Mouse (Mus musculus) kidney, embryonic 15.5 days (tissue): ENCODE measurements around the gene Ehhadh. TPM values are rescaled to one million over a fixed set of nuclear protein-coding genes. Genes with fewer than 3 reads are reported as not detected.

Experiments used
- ATAC-seq: fragments of 200-750 bp; cut with Nextera tagmentation; replicated peaks from 2 replicates; pipeline ENCODE4 v1.8.0; 2017; ENCODE audit warnings: moderate TSS enrichment; ENCODE audit not compliant: low FRiP score
- H3K27ac ChIP-seq: fragments of 300-500 bp; sonication (generic); 2 replicates; pipeline ENCODE4 v1.5.1; 2015; ENCODE audit warnings: mild to moderate bottlenecking, inconsistent platforms
- H3K27me3 ChIP-seq: fragments of 300-500 bp; sonication (generic); 2 replicates; pipeline ENCODE4 v1.6.1; 2015; ENCODE audit warnings: inconsistent platforms
- H3K36me3 ChIP-seq: fragments of 300-500 bp; sonication (generic); 2 replicates; pipeline ENCODE4 v1.6.1; 2015; ENCODE audit warnings: inconsistent platforms
- H3K4me1 ChIP-seq: fragments of 300-500 bp; sonication (generic); 2 replicates; pipeline ENCODE4 v1.6.1; 2015; ENCODE audit warnings: inconsistent platforms
- H3K4me2 ChIP-seq: fragments of 300-500 bp; sonication (generic); 2 replicates; pipeline ENCODE4 v1.6.1; 2015; ENCODE audit warnings: moderate library complexity, mild to moderate bottlenecking, inconsistent platforms
- H3K4me3 ChIP-seq: fragments of 300-500 bp; sonication (generic); replicated peaks from 2 replicates; pipeline ENCODE4 v1.5.1; 2015; ENCODE audit warnings: mild to moderate bottlenecking, inconsistent platforms
- H3K9ac ChIP-seq: fragments of 300-500 bp; sonication (generic); 2 replicates; pipeline ENCODE4 v1.6.1; 2015; ENCODE audit warnings: mild to moderate bottlenecking, inconsistent platforms
- H3K9me3 ChIP-seq: fragments of 300-500 bp; sonication (generic); replicated peaks from 2 replicates; pipeline ENCODE4 v1.6.1; 2016; ENCODE audit warnings: inconsistent platforms
- WGBS: fragments of 180-500 bp; shearing (Covaris S2); methylation state at CpG from one replicate; pipeline ENCODE4 v1.1.7; 2015; ENCODE audit warnings: mixed read lengths; 5-methylcytosine and 5-hydroxymethylcytosine counted together
- polyA plus RNA-seq: library from polyadenylated mRNA; unstranded; fragments of >200 nt; fragmentation: Nextera tagmentation; extraction: Ambion mirVana; gene quantifications from 2 replicates; pipeline ENCODE4 v1.2.1, GENCODE M21; 2015

The Ehhadh gene
- polyA plus RNA-seq, 1 experiment from 2014 or later: 4.0 TPM

DNA sequence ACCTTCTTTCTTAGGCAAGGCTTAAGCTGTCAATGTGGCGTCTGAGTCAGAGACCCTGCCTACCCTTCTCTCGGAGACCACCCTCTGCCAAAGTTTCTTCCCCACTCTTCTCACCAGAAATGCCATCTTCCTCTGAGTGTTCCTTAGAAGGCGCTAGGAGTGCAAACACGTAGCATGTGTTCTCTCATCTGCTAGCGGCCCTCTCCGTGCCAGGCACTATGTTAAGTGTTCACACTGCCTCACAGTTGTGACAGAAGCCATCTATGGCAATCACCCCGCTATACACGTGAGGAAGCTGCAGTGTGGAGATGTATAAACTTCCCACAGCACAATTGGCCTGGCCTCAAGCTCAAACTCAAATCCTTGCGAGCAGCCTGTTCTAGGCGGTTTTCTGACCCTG lies 73.1 kb downstream of the Ehhadh start:
- no peak overlapping the region for H3K27ac ChIP-seq
- H3K4me1 ChIP-seq: no peaks in the 10 kb centered on the region
- H3K4me2 ChIP-seq: no peak overlapping the region
- no peaks in the 10 kb centered on the region for H3K9me3 ChIP-seq
- no peaks in the 10 kb centered on the region for H3K27me3 ChIP-seq
- no peak for ATAC-seq
- 87% methylated on average over 10 of the region's 10 CpGs for WGBS
- no peak overlapping the region for H3K4me3 ChIP-seq
- no peaks in the 10 kb centered on the region for H3K36me3 ChIP-seq
- no peak overlapping the region for H3K9ac ChIP-seq

Other genes starting within 250 kb of the Ehhadh start
- 13.3 and 14.6 TPM in 2 replicates for gene 2510009E07Rik, start 93.1 kb downstream of the Ehhadh start, polyA plus RNA-seq
- 0.73 and 0.90 TPM in 2 replicates for gene Map3k13, start 6.5 kb upstream of the Ehhadh start, polyA plus RNA-seq
- 23.4 and 24.6 TPM in 2 replicates for gene Tmem41a, start 159.7 kb upstream of the Ehhadh start, polyA plus RNA-seq
- 1.3 and 1.7 TPM in 2 replicates for gene Liph, start 207.9 kb upstream of the Ehhadh start, polyA plus RNA-seq
- 40.8 and 41.4 TPM in 2 replicates for gene Senp2, start 221.7 kb upstream of the Ehhadh start, polyA plus RNA-seq